Mouse (Mus musculus) common myeloid progenitor, adult 5-6 weeks (primary cell): ENCODE results near the gene Zfhx3. TPM values are rescaled to one million over a fixed set of nuclear protein-coding genes. Genes with fewer than 3 reads are reported as not detected.

Experiments
- ATAC-seq: replicated peaks from 2 replicates; pipeline ENCODE4 v1.8.0; 2016; ENCODE audit warnings: low read depth, mild to moderate bottlenecking, moderate TSS enrichment, inconsistent platforms; ENCODE audit not compliant: poor library complexity, severe bottlenecking
- total RNA-seq: library from RNA; stranded (forward); fragments of 200-1000, 187-1606 nt; gene quantifications from 2 replicates; pipeline ENCODE4 v1.2.3, GENCODE M21; 2017

Gene Zfhx3
- total RNA-seq, 1 experiment from 2014 or later, result 1.6 TPM

GRCm38 (mm10) chr8:108724818-108725506 is 782.5 kb downstream of the Zfhx3 start:
- peak; percentile 30; the same call in 1 of the 2 replicates for ATAC-seq

GRCm38 (mm10) chr8:108725631-108726030 is 783.2 kb downstream of the Zfhx3 start:
- ATAC-seq, result no peak

GRCm38 (mm10) chr8:108726541-108727241 is 784.2 kb downstream of the Zfhx3 start:
- no peak for ATAC-seq

- ATAC-seq, result no peak
These were observed 786.7 kb downstream of the Zfhx3 start for GRCm38 (mm10) chr8:108729169-108729568.

GRCm38 (mm10) chr8:108729667-108730329 is 787.4 kb downstream of the Zfhx3 start:
- ATAC-seq, result peak; percentile 31; the same call in 1 of the 2 replicates

GRCm38 (mm10) chr8:108730907-108731440 is 788.5 kb downstream of the Zfhx3 start:
- ATAC-seq, result no peak

- ATAC-seq, result no peak
These were observed 790.1 kb downstream of the Zfhx3 start for GRCm38 (mm10) chr8:108732500-108732899.

- ATAC-seq, result no peak
These were observed 790.9 kb downstream of the Zfhx3 start for GRCm38 (mm10) chr8:108733385-108733784.

GRCm38 (mm10) chr8:108736442-108736841 is 794.0 kb downstream of the Zfhx3 start:
- ATAC-seq, result no peak

- peak; percentile 87 for ATAC-seq
These were observed 795.7 kb downstream of the Zfhx3 start for GRCm38 (mm10) chr8:108738179-108738578.

- no peak for ATAC-seq
These were observed 797.1 kb downstream of the Zfhx3 start for GRCm38 (mm10) chr8:108739517-108739916.

GRCm38 (mm10) chr8:108740443-108740842 is 798.0 kb downstream of the Zfhx3 start:
- no peak for ATAC-seq

GRCm38 (mm10) chr8:108741651-108742050 is 799.2 kb downstream of the Zfhx3 start:
- no peak for ATAC-seq

- ATAC-seq, result no peak
These were observed 800.0 kb downstream of the Zfhx3 start for GRCm38 (mm10) chr8:108742465-108742864.

- peak; percentile 46 for ATAC-seq
These were observed 800.8 kb downstream of the Zfhx3 start for GRCm38 (mm10) chr8:108743238-108743637.

- no peak for ATAC-seq
These were observed 803.1 kb downstream of the Zfhx3 start for GRCm38 (mm10) chr8:108745551-108745950.

GRCm38 (mm10) chr8:108748095-108748494 is 805.7 kb downstream of the Zfhx3 start:
- ATAC-seq, result peak; percentile 11; the same call in 1 of the 2 replicates

GRCm38 (mm10) chr8:108748851-108749376 is 806.5 kb downstream of the Zfhx3 start:
- ATAC-seq, result peak; percentile 91

- ATAC-seq, result no peak
These were observed 808.4 kb downstream of the Zfhx3 start for GRCm38 (mm10) chr8:108750806-108751205.

- no peak for ATAC-seq
These were observed 812.1 kb downstream of the Zfhx3 start for GRCm38 (mm10) chr8:108754556-108754955.
